Mouse (Mus musculus) intestine, postnatal 0 days (tissue): ENCODE results near the gene Gpr161. TPM values are rescaled to one million over a fixed set of nuclear protein-coding genes. Genes with fewer than 3 reads are reported as not detected.

Experiments used
- ATAC-seq: fragments of 200-750 bp; cut with Nextera tagmentation; 2 replicates; pipeline ENCODE4 v1.8.0; 2017; ENCODE audit warnings: mild to moderate bottlenecking, moderate TSS enrichment, moderate library complexity
- H3K27ac ChIP-seq: fragments of 300-500 bp; sonication (generic); 2 replicates; pipeline ENCODE4 v1.5.1; 2014; ENCODE audit warnings: mild to moderate bottlenecking, low read depth, low read length, moderate library complexity
- H3K27me3 ChIP-seq: fragments of 300-500 bp; sonication (generic); replicated peaks from 2 replicates; pipeline ENCODE4 v1.6.1; 2014; ENCODE audit warnings: low read length, mixed read lengths; ENCODE audit not compliant: control insufficient read depth, insufficient read depth
- H3K36me3 ChIP-seq: fragments of 300-500 bp; sonication (generic); 2 replicates; pipeline ENCODE4 v1.6.1; 2014; ENCODE audit warnings: mild to moderate bottlenecking, moderate library complexity; ENCODE audit not compliant: control insufficient read depth, insufficient read depth
- H3K4me1 ChIP-seq: fragments of 300-500 bp; sonication (generic); replicated peaks from 2 replicates; pipeline ENCODE4 v1.6.1; 2014; ENCODE audit warnings: antibody characterized with exemption, low read length, mixed read lengths; ENCODE audit not compliant: control insufficient read depth, insufficient read depth
- H3K4me2 ChIP-seq: fragments of 300-500 bp; sonication (generic); replicated peaks from 2 replicates; pipeline ENCODE4 v1.6.1; 2014; ENCODE audit warnings: low read depth, mild to moderate bottlenecking, moderate library complexity
- H3K4me3 ChIP-seq: fragments of 300-500 bp; sonication (generic); 2 replicates; pipeline ENCODE4 v1.5.1; 2014; ENCODE audit warnings: low read depth, low read length
- H3K9ac ChIP-seq: fragments of 300-500 bp; sonication (generic); 2 replicates; pipeline ENCODE4 v1.6.1; 2014; ENCODE audit warnings: mild to moderate bottlenecking, low read depth, low read length
- H3K9me3 ChIP-seq: fragments of 300-500 bp; sonication (generic); 2 replicates; pipeline ENCODE4 v1.6.1; 2016; ENCODE audit warnings: mixed run types; ENCODE audit not compliant: control insufficient read depth
- CTCF ChIP-seq: sonication (generic); IDR thresholded peaks from 2 replicates; pipeline ENCODE4 v1.5.1; 2016; ENCODE audit warnings: low read depth, mild to moderate bottlenecking, control low read depth, antibody characterized with exemption, moderate library complexity
- WGBS: fragments of 180-500 bp; shearing (Covaris S2); extraction: QIAGEN DNeasy Blood & Tissue Kit; methylation state at CpG from one replicate; pipeline ENCODE4 v1.1.7; 2014; 5-methylcytosine and 5-hydroxymethylcytosine counted together
- polyA plus RNA-seq: library from polyadenylated mRNA; unstranded; fragments of >200 nt; fragmentation: Nextera tagmentation; extraction: Ambion mirVana; gene quantifications from 2 replicates; pipeline ENCODE4 v1.2.1, GENCODE M21; 2015

Gpr161 gene
- polyA plus RNA-seq, 1 experiment from 2014 or later: 0.35 TPM

DNA sequence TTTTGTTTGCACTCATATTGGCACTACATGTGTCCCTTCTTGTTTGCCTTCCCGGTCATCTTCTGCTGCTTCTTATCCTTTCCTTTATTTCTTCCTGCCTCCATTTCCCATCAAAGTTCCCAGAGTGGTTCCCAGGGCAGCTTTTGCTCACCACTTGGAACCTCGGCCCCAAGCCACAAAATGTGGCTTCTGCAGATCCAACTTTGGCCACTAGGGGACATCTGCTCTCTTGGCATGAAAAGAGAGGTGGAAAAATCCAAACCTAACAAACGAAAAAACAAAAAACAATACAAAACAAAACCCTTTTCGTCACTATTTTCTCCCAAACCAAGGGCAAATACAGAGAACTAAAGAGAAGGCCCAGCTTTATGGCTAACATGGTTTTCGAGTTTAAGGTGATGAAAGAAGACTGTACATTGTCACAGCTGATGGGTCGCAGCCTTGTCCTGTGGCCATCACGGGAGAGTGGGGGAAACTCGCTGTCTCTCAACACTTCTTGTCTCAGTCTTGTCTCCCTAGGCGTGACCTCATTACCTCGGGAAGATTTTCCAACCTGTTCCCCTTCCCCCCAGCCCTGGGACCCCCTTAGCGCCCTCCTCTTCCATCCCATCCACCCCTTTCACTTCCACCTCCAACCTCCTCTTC, 43.4 kb upstream of the Gpr161 start:
- Histone ChIP-seq H3K4me1 (no peaks in the 10 kb centered on the region), H3K9ac (no peak overlapping the region), H3K4me3 (no peak overlapping the region), H3K27ac (no peak overlapping the region), H3K36me3 (no peaks in the 10 kb centered on the region), H3K27me3 (no peaks in the 10 kb centered on the region), H3K9me3 (no peaks in the 10 kb centered on the region), H3K4me2 (no peak overlapping the region)
- 46% methylated on average over 11 of the region's 11 CpGs for WGBS
- no peak for ATAC-seq
- TF ChIP-seq CTCF: peak; percentile 81

GRCm38 (mm10) chr1:165274946-165275345, 20.6 kb upstream of the Gpr161 start:
- TF ChIP-seq CTCF: no peak
- no peak overlapping the region for H3K27ac ChIP-seq
- H3K9me3 ChIP-seq: no peaks in the 10 kb centered on the region
- H3K4me3 ChIP-seq: no peak overlapping the region
- no peaks in the 10 kb centered on the region for H3K27me3 ChIP-seq
- H3K36me3 ChIP-seq: no peaks in the 10 kb centered on the region
- WGBS: 79% methylated on average over 6 of the region's 6 CpGs
- H3K4me2 ChIP-seq: no peak overlapping the region
- no peaks in the 10 kb centered on the region for H3K4me1 ChIP-seq
- H3K9ac ChIP-seq: no peak overlapping the region
- ATAC-seq: no peak

DNA sequence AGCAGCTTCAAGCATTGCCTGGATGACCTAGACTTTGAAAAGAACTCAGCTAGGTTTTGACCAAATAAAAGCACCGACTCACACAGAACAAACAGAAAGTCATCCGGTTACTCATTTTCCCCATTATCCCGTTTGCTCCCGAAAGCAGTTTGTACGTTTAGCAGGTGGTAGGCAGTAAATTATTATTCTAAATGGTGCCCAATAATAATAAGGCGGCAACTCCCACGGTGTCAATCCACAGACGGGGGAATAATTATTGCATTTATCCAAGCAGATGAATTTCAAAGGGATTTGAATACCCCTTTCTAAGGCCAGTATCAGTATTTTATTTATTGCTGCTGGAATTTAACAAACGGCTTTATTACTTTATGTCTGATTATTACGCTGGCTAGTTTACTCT, 14.8 kb upstream of the Gpr161 start:
- Histone ChIP-seq H3K4me2 (peak overlapping the region; percentile 96), H3K4me3 (peak overlapping the region; percentile 68; the same call in 1 of the 2 replicates), H3K9me3 (no peaks in the 10 kb centered on the region), H3K36me3 (no peaks in the 10 kb centered on the region), H3K27ac (no peak overlapping the region), H3K4me1 (0 out of 2 replicates have a peak, but pooled peaks cover 3% of the 10 kb centered on the region), H3K9ac (no peak overlapping the region), H3K27me3 (no peaks in the 10 kb centered on the region)
- no peak for TF ChIP-seq CTCF
- ATAC-seq: no peak
- WGBS: 34% methylated on average over 10 of the region's 10 CpGs

DNA sequence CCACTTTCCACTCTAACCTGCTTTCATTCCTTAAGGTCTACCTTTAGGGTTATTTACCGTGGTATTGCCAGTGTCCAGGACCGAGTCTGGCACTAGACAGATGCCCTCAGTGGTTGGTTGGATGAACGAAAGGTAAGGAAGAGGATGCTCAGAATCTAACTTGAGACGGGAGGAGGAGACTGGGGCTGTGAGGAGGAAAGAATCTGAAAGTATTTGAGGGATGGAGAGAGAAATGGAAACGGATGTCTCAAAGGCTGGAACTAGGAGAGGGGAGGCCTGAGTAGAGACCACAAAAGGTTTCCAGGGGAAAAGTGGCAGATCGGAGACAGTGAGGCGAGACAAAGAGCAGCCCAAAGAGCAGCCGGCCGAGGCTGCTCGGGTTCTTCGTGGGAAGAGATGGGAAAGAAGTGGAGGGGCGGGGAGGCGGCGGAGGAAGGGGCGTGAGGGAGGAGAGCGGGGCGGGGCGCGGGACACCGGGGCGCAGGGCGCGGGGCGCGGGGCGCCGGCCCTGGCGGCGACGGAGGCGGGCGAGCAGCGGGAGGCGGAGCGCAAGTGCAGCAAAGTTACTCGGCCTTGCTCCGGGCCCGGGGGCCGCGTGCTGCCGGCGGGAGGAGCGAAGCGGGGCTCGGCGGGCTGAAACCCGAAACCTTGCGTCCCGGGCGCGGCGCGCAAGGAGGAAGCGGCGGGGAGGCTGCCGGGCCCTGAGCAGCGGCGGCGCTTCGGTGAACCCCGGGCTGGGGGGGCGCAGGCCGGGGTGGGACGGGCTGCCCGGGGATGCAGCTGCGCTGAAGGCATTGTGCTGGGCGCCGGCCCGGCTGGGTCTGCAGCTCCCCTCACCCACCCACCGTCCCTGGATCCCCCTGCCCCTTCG, 14.0 kb upstream of the Gpr161 start:
- H3K27ac ChIP-seq: peak overlapping the region; percentile 31; the same call in 1 of the 2 replicates
- H3K9ac ChIP-seq: peak overlapping the region; percentile 61
- no peak for TF ChIP-seq CTCF
- no peaks in the 10 kb centered on the region for H3K9me3 ChIP-seq
- no peaks in the 10 kb centered on the region for H3K27me3 ChIP-seq
- WGBS: 1% methylated on average over 63 of the region's 71 CpGs
- H3K36me3 ChIP-seq: no peaks in the 10 kb centered on the region
- H3K4me2 ChIP-seq: peak overlapping the region; percentile 96
- ATAC-seq: peak; percentile 79
- peak overlapping the region; percentile 68 for H3K4me3 ChIP-seq
- 0 out of 2 replicates have a peak, but pooled peaks cover 3% of the 10 kb centered on the region for H3K4me1 ChIP-seq

- Histone ChIP-seq H3K4me2 (peak overlapping the region; percentile 96), H3K9me3 (no peaks in the 10 kb centered on the region), H3K36me3 (no peaks in the 10 kb centered on the region), H3K4me1 (0 out of 2 replicates have a peak, but pooled peaks cover 3% of the 10 kb centered on the region), H3K4me3 (peak overlapping the region; percentile 68), H3K27ac (peak overlapping the region; percentile 31; the same call in 1 of the 2 replicates), H3K9ac (peak overlapping the region; percentile 61), H3K27me3 (no peaks in the 10 kb centered on the region)
- ATAC-seq: peak; percentile 46
- TF ChIP-seq CTCF: peak; percentile 24; the same call in 1 of the 2 replicates
- WGBS: 2% methylated on average over 35 of the region's 35 CpGs
These were observed 13.2 kb upstream of the Gpr161 start for GRCm38 (mm10) chr1:165282222-165282966.
